Mouse (Mus musculus): ENCODE results near the gene Gbf1. TPM values are rescaled to one million over a fixed set of nuclear protein-coding genes. Genes with fewer than 3 reads are reported as not detected.

Gene Gbf1
- polyA plus RNA-seq, 1 experiment, result 21.7 TPM

DNA sequence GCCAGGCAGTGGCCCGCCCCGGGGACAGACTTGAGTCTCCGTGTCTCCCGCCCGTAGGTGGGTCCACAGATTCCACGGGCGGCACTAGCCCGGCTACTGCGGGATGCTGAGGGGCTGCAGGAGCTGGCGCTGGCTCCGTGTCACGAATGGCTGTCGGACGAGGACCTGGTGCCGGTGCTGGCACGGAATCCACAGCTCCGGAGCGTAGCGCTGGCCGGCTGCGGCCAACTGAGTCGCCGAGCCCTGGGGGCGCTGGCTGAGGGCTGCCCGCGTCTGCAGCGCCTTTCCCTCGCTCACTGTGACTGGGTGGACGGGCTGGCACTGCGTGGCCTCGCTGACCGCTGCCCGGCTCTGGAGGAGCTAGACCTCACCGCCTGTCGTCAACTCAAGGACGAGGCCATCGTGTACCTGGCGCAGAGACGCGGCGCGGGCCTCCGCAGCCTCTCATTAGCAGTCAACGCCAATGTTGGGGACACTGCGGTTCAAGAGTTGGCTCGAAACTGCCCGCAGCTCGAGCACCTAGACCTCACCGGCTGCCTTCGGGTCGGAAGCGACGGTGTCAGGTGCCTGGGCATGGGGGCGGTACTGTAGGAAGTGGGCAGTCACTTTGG is 176.8 kb downstream of the Gbf1 start:
- peaks cover 7% of the 10 kb centered on the region; the same call in 1 of the 2 replicates for H3K4me1 ChIP-seq (ENCODE audit: control insufficient read depth, insufficient read depth, insufficient read length, low read length)
- peak overlapping the region; percentile 75 for H3K4me3 ChIP-seq (ENCODE audit: insufficient read depth, low read depth, low read length)
- no peak overlapping the region for H3K27ac ChIP-seq (replicated peaks; ENCODE audit: low read depth, low read length)

DNA sequence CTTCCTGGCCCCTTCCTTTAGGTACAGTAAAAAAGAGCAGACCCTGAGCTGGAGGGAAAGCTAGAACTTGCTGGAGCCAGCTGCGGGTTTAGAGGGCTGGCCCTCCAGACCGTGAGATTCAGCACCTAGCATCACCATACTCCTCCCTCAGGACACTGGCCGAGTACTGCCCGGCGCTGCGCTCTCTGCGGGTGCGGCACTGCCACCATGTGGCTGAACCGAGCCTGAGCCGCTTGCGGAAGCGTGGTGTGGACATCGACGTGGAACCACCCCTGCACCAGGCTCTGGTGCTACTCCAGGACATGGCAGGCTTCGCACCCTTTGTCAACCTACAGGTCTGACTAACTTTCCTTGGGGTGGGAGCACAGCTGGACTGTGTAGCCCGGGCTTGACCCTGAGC is 177.6 kb downstream of the Gbf1 start:
- no peak overlapping the region; the same call in 1 of the 2 replicates for H3K4me3 ChIP-seq (ENCODE audit: insufficient read depth, low read depth, low read length)
- no peak overlapping the region for H3K27ac ChIP-seq (replicated peaks; ENCODE audit: low read depth, low read length)
- H3K4me1 ChIP-seq (ENCODE audit: control insufficient read depth, insufficient read depth, insufficient read length, low read length), result peaks cover 7% of the 10 kb centered on the region; the same call in 1 of the 2 replicates

DNA sequence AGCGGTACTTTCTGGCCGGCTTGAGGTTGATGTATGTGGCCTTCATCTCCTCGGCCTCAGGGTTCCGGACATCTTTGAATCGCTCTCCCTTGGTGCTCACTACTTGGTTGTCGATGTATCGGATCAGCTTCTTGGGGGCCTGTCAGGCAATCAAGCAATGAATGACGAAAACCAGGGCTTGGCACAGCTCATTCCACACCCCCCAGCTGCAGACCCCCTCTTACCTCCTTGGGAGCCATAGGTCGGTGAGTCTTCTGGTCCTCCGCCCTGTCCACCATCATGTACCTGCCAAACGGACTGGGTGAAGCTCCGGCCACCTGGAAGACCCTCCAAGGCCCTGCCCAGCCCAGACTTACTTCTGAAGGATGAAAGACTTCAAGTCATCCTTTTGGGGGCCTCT is 178.4 kb downstream of the Gbf1 start:
- H3K27ac ChIP-seq (replicated peaks; ENCODE audit: low read depth, low read length), result no peak overlapping the region

DNA sequence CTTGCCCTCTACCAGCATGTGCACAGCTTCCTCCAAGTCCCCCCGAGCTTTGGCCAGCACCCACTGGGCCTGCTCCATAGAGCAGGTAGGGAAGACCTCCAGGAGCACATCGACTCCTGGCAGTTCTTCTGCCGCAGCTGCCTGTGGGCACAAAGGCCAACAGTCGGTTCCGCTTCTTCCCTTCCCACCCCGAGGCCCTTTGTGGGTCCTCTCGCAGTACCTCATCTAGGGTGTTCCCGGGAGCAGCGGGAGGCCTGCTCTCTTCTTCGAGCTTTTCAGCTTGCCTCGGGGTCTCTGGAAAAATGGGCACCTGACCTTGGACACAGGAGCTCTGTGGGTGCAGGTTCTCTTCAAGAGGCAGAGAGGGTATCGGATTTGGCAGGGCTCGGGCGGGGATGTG is 179.0 kb downstream of the Gbf1 start:
- H3K27ac ChIP-seq (replicated peaks; ENCODE audit: low read depth, low read length), result no peak overlapping the region
- no peak overlapping the region for H3K4me3 ChIP-seq (ENCODE audit: insufficient read depth, low read depth, low read length)
- H3K4me1 ChIP-seq (ENCODE audit: control insufficient read depth, insufficient read depth, insufficient read length, low read length), result peaks cover 7% of the 10 kb centered on the region; the same call in 1 of the 2 replicates

More for the DNA sequence above, 178.4 kb downstream of the Gbf1 start:
- H3K4me3 ChIP-seq (ENCODE audit: insufficient read depth, low read depth, low read length), result no peak overlapping the region
- H3K4me1 ChIP-seq (ENCODE audit: control insufficient read depth, insufficient read depth, insufficient read length, low read length), result peaks cover 7% of the 10 kb centered on the region; the same call in 1 of the 2 replicates

DNA sequence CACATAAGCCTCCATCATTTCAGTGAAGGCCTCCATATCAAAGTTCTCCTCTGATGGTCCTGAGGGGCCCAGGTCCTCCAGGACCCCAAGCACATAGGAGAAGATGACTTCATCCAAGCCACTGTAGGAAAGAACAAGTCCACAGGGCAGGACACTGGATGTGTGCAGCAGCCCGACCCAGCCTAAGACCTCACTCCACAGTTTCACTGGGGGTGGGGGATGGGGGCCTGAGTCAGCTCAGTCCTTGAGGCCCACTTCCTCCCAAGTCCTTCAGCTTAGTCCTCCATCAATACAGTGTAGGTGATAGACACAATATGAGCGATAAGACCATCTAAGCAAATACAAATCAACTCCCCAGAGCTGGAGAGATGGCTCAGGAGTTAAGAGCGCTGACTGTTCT is 179.6 kb downstream of the Gbf1 start:
- H3K4me3 ChIP-seq (ENCODE audit: insufficient read depth, low read depth, low read length), result no peak overlapping the region
- no peak overlapping the region for H3K27ac ChIP-seq (replicated peaks; ENCODE audit: low read depth, low read length)

DNA sequence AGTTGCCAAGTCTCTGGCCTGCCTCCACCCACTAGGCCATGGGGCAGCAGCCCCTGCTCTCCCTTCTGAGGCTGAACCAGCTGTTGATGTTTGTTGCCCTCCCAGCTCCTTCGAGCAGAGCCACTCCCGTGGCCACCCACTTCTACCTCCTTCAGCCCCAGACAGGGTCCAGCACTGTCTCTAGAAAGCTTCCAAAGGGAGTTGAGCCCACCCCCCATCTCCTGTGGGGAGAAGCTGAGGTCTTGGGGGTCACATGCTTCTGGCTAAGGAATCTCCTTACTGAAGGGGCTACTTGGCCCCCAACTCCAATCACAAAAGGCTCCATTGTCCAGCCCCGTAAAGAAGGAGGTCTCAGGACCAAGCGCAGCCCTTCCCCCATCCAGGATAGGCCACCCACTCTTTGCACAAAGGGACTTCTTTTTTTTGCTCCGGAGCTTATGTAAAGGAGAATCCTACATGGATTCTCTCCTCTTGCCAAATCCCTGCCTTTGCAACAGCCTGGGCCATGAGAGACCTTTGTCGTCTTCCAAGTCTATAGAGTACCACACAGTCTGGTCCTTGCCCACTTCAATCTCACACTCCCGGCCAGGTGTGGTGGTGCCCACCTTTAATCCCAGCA is 180.5 kb downstream of the Gbf1 start:
- peaks cover 3% of the 10 kb centered on the region; the same call in 1 of the 2 replicates for H3K4me1 ChIP-seq (ENCODE audit: control insufficient read depth, insufficient read depth, insufficient read length, low read length)
- no peak overlapping the region for H3K27ac ChIP-seq (replicated peaks; ENCODE audit: low read depth, low read length)
- no peak overlapping the region for H3K4me3 ChIP-seq (ENCODE audit: insufficient read depth, low read depth, low read length)

More for the DNA sequence above, 179.6 kb downstream of the Gbf1 start:
- peaks cover 3% of the 10 kb centered on the region; the same call in 1 of the 2 replicates for H3K4me1 ChIP-seq (ENCODE audit: control insufficient read depth, insufficient read depth, insufficient read length, low read length)

DNA sequence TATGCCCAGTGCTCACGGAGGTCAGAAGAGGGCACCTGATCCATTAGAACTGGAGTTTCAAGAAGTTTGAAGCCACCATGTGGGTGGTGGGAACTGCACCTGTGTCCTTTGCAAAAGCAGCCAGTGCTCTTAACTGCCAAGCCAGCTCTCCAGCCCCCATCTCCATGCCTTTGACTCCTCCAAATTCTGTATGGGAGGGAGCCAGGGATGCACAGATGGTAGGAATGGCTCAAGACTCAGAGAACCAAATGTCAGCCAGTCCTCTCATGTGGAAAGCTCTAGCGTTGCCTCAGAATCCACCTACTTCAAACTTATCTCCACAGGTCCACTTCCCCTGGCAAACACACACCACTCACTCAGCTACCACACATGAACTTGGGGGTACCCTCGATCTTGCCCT is 181.6 kb downstream of the Gbf1 start:
- H3K4me3 ChIP-seq (ENCODE audit: insufficient read depth, low read depth, low read length), result no peak overlapping the region

More for the DNA sequence above, 181.6 kb downstream of the Gbf1 start:
- Histone ChIP-seq H3K27ac (replicated peaks; ENCODE audit: low read depth, low read length) (no peak overlapping the region), H3K4me1 (ENCODE audit: control insufficient read depth, insufficient read depth, insufficient read length, low read length) (peaks cover 3% of the 10 kb centered on the region; the same call in 1 of the 2 replicates)

Other genes with a start within 250 kb of the Gbf1 start
- gene Armh3, start 154.0 kb upstream of the Gbf1 start, polyA plus RNA-seq (2012; ENCODE audit: insufficient read depth, insufficient read length, missing spikeins), result 6.6 and 8.3 TPM in 2 replicates
- gene Hps6, start 149.0 kb upstream of the Gbf1 start, polyA plus RNA-seq (2012; ENCODE audit: insufficient read depth, insufficient read length, missing spikeins), result 1.8 and 2.1 TPM in 2 replicates
- 3.9 and 6.6 TPM in 2 replicates for gene Pprc1, start 107.6 kb upstream of the Gbf1 start, polyA plus RNA-seq (2012; ENCODE audit: insufficient read depth, insufficient read length, missing spikeins)
- 23.9 and 26.5 TPM in 2 replicates for gene Ldb1, start 107.3 kb upstream of the Gbf1 start, polyA plus RNA-seq (2012; ENCODE audit: insufficient read depth, insufficient read length, missing spikeins)
- 21.2 and 26.8 TPM in 2 replicates for gene Nolc1, start 76.6 kb upstream of the Gbf1 start, polyA plus RNA-seq (2012; ENCODE audit: insufficient read depth, insufficient read length, missing spikeins)
- gene Elovl3, start 20.6 kb upstream of the Gbf1 start, polyA plus RNA-seq (2012; ENCODE audit: insufficient read depth, insufficient read length, missing spikeins), result 35.1 and 159 TPM in 2 replicates
- gene Pitx3, start 4.2 kb upstream of the Gbf1 start, polyA plus RNA-seq (2012; ENCODE audit: insufficient read depth, insufficient read length, missing spikeins), result not detected in 2 replicates
- gene Nfkb2, start 151.8 kb downstream of the Gbf1 start, polyA plus RNA-seq (2012; ENCODE audit: insufficient read depth, insufficient read length, missing spikeins), result 8.2 and 9.2 TPM in 2 replicates
- gene Psd, start 174.6 kb downstream of the Gbf1 start, polyA plus RNA-seq (2012; ENCODE audit: insufficient read depth, insufficient read length, missing spikeins), result 1.4 TPM in 1 of 2 replicates, not detected in the other
- gene Fbxl15, start 175.7 kb downstream of the Gbf1 start, polyA plus RNA-seq (2012; ENCODE audit: insufficient read depth, insufficient read length, missing spikeins), result 5.9 and 8.9 TPM in 2 replicates
- 61.9 and 67.2 TPM in 2 replicates for gene Cuedc2, start 186.2 kb downstream of the Gbf1 start, polyA plus RNA-seq (2012; ENCODE audit: insufficient read depth, insufficient read length, missing spikeins)
- 1.0 and 2.6 TPM in 2 replicates for gene Mfsd13a, start 188.6 kb downstream of the Gbf1 start, polyA plus RNA-seq (2012; ENCODE audit: insufficient read depth, insufficient read length, missing spikeins)
- gene 2310034G01Rik, start 197.8 kb downstream of the Gbf1 start, polyA plus RNA-seq (2012; ENCODE audit: insufficient read depth, insufficient read length, missing spikeins), result not detected in 2 replicates
- 63.5 and 78.7 TPM in 2 replicates for gene Actr1a, start 243.2 kb downstream of the Gbf1 start, polyA plus RNA-seq (2012; ENCODE audit: insufficient read depth, insufficient read length, missing spikeins)
- gene Sufu, start 244.4 kb downstream of the Gbf1 start, polyA plus RNA-seq (2012; ENCODE audit: insufficient read depth, insufficient read length, missing spikeins), result 6.8 and 6.9 TPM in 2 replicates

Measured in brown adipose tissue, adult 24 weeks (tissue).